Mouse (Mus musculus): Measurements from ENCODE around the gene Eif4g3. TPM values are rescaled to one million over a fixed set of nuclear protein-coding genes. Genes with fewer than 3 reads are reported as not detected.

Eif4g3 gene
- polyA plus RNA-seq, 1 experiment from 2014 or later = 51.0 TPM

DNA sequence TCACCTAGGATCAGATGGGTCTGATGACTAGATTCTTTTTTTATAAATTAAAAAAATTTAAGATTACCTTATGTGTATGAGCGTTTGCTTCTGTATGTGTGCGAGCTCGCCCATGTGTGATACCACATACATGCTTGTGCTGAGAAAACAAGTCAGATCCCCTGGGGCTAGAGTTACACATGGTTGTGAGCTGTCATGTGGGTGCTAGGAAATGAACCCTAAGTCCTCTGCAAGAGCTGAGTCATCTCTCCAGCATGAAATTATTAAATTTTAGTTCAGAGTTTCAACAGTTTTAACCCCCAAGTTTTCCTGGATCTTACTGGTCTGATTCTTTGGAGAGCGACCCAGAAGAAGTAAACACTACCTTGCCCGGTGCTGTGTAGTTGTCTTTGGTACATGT lies 134.5 kb downstream of the Eif4g3 start:
- 96% methylated on average over 5 of the region's 5 CpGs for WGBS
- Histone ChIP-seq H3K4me3 (no peak overlapping the region), H3K9ac (no peak overlapping the region), H3K4me2 (no peak overlapping the region), H3K27me3 (no peaks in the 10 kb centered on the region), H3K27ac (replicated peaks) (no peak overlapping the region), H3K4me1 (replicated peaks) (peaks cover 15% of the 10 kb centered on the region; the same call in 1 of the 2 replicates), H3K9me3 (no peaks in the 10 kb centered on the region), H3K36me3 (peaks cover 13% of the 10 kb centered on the region)
- ATAC-seq (ENCODE audit: low FRiP score, low read depth) = no peak

DNA sequence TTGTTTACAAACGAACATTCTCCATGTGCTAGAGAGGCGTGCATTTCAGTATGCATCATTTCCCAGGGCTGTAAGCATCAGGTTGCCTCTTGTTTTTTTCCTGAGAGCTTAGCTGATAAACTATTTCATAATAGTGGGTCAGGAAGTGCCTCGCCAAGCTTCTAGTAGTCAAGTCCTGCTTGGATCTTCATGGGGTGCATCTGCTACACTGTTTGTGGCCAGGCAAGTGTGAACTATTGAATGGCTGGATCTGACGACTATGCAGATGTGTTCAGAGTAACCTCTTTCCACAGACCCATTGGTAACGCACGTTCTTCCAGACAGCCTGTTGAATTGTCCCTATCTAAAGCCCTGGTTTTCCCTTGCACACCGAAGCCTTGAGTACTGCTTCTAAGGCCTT lies 135.0 kb downstream of the Eif4g3 start:
- no peak overlapping the region for H3K27ac ChIP-seq (replicated peaks)
- H3K4me2 ChIP-seq = no peak overlapping the region
- 85% methylated on average over 7 of the region's 7 CpGs for WGBS
- ATAC-seq (ENCODE audit: low FRiP score, low read depth) = no peak
- peaks cover 13% of the 10 kb centered on the region for H3K36me3 ChIP-seq
- peaks cover 19% of the 10 kb centered on the region; the same call in 1 of the 2 replicates for H3K4me1 ChIP-seq (replicated peaks)
- no peaks in the 10 kb centered on the region for H3K9me3 ChIP-seq
- no peaks in the 10 kb centered on the region for H3K27me3 ChIP-seq
- H3K4me3 ChIP-seq = no peak overlapping the region
- no peak overlapping the region for H3K9ac ChIP-seq

- Histone ChIP-seq H3K9me3 (no peaks in the 10 kb centered on the region), H3K4me2 (no peak overlapping the region), H3K9ac (no peak overlapping the region), H3K4me1 (replicated peaks) (peaks cover 19% of the 10 kb centered on the region; the same call in 1 of the 2 replicates), H3K27me3 (no peaks in the 10 kb centered on the region), H3K27ac (replicated peaks) (no peak overlapping the region), H3K4me3 (no peak overlapping the region), H3K36me3 (peaks cover 13% of the 10 kb centered on the region)
- WGBS = 76% methylated on average over 2 of the region's 2 CpGs
- no peak for ATAC-seq (ENCODE audit: low FRiP score, low read depth)
These were observed 137.3 kb downstream of the Eif4g3 start for GRCm38 (mm10) chr4:138130149-138130548.

- H3K36me3 ChIP-seq = peaks cover 8% of the 10 kb centered on the region; the same call in 1 of the 2 replicates
- 61% methylated on average over 9 of the region's 9 CpGs for WGBS
- no peaks in the 10 kb centered on the region for H3K9me3 ChIP-seq
- H3K4me1 ChIP-seq (replicated peaks) = peaks cover 20% of the 10 kb centered on the region; the same call in 1 of the 2 replicates
- no peak overlapping the region for H3K4me2 ChIP-seq
- no peak overlapping the region for H3K27ac ChIP-seq (replicated peaks)
- no peaks in the 10 kb centered on the region for H3K27me3 ChIP-seq
- H3K4me3 ChIP-seq = no peak overlapping the region
- ATAC-seq (ENCODE audit: low FRiP score, low read depth) = peak; percentile 51; the same call in 1 of the 2 replicates
- no peak overlapping the region for H3K9ac ChIP-seq
These were observed 138.4 kb downstream of the Eif4g3 start for GRCm38 (mm10) chr4:138131226-138131625.

GRCm38 (mm10) chr4:138131716-138132115 lies 138.9 kb downstream of the Eif4g3 start:
- peaks cover 4% of the 10 kb centered on the region; the same call in 1 of the 2 replicates for H3K36me3 ChIP-seq
- H3K4me2 ChIP-seq = no peak overlapping the region
- peaks cover 22% of the 10 kb centered on the region; the same call in 1 of the 2 replicates for H3K4me1 ChIP-seq (replicated peaks)
- no peak overlapping the region for H3K9ac ChIP-seq
- H3K27ac ChIP-seq (replicated peaks) = no peak overlapping the region
- H3K9me3 ChIP-seq = no peaks in the 10 kb centered on the region
- ATAC-seq (ENCODE audit: low FRiP score, low read depth) = no peak
- H3K4me3 ChIP-seq = no peak overlapping the region
- 82% methylated on average over 3 of the region's 3 CpGs for WGBS
- H3K27me3 ChIP-seq = no peaks in the 10 kb centered on the region

DNA sequence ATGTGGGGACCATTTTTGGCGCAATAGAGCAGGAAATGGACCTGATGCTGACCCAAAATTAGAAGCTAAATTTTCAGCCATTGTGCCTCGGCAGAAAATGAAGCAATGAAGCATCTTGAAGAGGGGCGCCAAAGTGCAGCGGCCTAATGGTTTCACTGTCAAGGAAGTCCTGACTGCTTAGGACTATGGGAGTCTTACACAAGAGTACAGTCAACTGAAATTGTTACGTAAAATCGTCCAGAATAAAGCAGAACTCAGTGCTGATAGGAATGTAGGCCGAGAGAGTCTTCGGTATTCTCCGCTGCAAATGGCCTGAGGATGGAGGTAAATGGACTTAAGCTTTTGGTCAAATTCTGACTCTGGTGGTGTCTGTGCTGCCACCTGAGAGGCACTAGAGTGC lies 140.5 kb downstream of the Eif4g3 start:
- Histone ChIP-seq H3K27ac (replicated peaks) (no peak overlapping the region), H3K4me3 (no peak overlapping the region), H3K4me2 (no peak overlapping the region), H3K36me3 (no peaks in the 10 kb centered on the region), H3K4me1 (replicated peaks) (peaks cover 34% of the 10 kb centered on the region), H3K27me3 (no peaks in the 10 kb centered on the region), H3K9ac (no peak overlapping the region), H3K9me3 (no peaks in the 10 kb centered on the region)
- no peak for ATAC-seq (ENCODE audit: low FRiP score, low read depth)
- 92% methylated on average over 9 of the region's 9 CpGs for WGBS

DNA sequence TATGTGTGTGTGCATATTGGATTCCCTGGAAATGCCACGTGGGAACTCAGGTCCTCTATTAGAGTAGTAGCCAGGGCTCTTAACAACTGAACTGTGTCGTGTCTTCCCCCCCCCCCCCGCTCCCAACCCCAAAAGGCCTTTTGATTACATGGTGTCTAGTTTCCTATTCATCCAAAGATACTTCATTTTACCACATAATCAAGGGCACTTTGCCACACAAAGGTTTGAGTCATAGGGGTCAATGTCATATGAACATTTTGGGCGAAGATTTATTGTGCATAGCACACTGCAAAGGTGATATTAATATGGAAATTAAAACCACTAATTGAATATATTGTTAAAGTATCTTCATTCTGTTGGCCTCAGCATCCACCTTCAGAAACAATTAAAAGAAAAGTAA lies 144.5 kb downstream of the Eif4g3 start:
- ATAC-seq (ENCODE audit: low FRiP score, low read depth) = no peak
- Histone ChIP-seq H3K4me1 (replicated peaks) (peaks cover 23% of the 10 kb centered on the region), H3K4me2 (no peak overlapping the region), H3K27me3 (no peaks in the 10 kb centered on the region), H3K9me3 (no peaks in the 10 kb centered on the region), H3K4me3 (no peak overlapping the region), H3K36me3 (no peaks in the 10 kb centered on the region), H3K27ac (replicated peaks) (no peak overlapping the region), H3K9ac (no peak overlapping the region)
- WGBS = 49% methylated on average over 4 of the region's 4 CpGs

DNA sequence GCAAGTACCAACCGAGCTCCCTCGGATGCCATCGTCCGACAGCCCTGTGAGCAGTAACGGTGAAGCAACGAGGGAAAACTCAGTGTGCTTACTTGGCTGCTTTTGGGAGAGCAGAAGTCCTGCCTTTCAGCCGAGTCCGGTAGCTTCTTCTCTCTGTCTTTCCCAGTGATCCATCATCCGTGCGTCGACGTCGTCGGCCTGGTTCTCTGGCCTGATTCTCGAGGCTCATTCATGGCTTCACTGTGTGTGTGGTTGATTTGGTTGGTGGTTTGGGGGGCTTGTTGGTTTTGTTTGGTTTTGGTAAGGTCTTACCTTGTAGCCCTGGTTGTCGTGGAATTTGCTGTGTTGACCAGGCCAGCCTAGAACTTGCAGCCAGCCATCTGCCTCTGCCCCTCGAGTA lies 145.0 kb downstream of the Eif4g3 start:
- no peak overlapping the region for H3K4me3 ChIP-seq
- H3K4me1 ChIP-seq (replicated peaks) = peaks cover 19% of the 10 kb centered on the region
- no peak for ATAC-seq (ENCODE audit: low FRiP score, low read depth)
- WGBS = 71% methylated on average over 17 of the region's 17 CpGs
- H3K9me3 ChIP-seq = no peaks in the 10 kb centered on the region
- no peaks in the 10 kb centered on the region for H3K36me3 ChIP-seq
- H3K9ac ChIP-seq = no peak overlapping the region
- no peak overlapping the region for H3K27ac ChIP-seq (replicated peaks)
- H3K4me2 ChIP-seq = no peak overlapping the region
- H3K27me3 ChIP-seq = no peaks in the 10 kb centered on the region

DNA sequence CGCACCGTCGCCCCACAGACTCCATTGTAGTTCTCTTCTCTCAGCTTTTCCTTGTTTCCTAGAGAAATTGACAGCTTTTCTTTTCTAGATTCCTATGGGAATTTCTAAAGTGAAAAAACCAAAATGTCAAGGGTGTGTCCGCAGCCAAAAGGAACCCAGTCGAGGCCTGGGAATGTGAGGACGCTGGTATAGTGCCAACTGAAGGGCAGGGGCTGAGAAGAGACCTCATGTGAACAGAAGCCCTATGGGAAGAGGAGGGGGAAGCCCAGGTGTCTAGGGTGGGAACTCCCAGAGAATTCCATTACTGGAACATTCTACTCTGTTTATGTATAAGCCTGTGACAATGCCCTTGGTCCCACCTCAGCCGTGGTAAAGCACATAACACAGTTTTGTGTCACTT lies 145.4 kb downstream of the Eif4g3 start:
- Histone ChIP-seq H3K4me3 (no peak overlapping the region), H3K36me3 (no peaks in the 10 kb centered on the region), H3K9me3 (no peaks in the 10 kb centered on the region), H3K4me1 (replicated peaks) (peaks cover 21% of the 10 kb centered on the region), H3K9ac (no peak overlapping the region), H3K4me2 (no peak overlapping the region), H3K27me3 (no peaks in the 10 kb centered on the region), H3K27ac (replicated peaks) (no peak overlapping the region)
- ATAC-seq (ENCODE audit: low FRiP score, low read depth) = no peak
- 79% methylated on average over 7 of the region's 7 CpGs for WGBS

DNA sequence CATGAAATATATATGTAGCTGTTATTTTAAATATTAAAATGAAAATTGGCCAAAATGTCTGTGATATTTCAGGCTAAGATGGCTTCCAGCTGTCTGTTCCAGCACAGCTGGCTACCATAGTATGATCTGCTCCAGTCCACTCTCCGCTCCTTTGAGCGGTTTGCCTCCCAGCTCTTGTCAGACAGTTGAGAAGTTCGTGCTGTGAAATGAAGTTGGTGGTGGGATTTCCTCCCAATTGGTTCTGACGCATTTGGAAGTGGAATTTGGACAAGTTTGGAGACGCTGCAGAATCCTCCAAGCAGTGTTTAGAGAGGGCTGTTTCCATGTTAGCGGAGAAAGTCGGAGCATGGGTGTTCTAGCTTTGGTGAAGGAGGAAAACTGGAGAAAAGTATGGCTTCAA lies 148.5 kb downstream of the Eif4g3 start:
- 91% methylated on average over 7 of the region's 7 CpGs for WGBS
- Histone ChIP-seq H3K9me3 (no peaks in the 10 kb centered on the region), H3K36me3 (no peaks in the 10 kb centered on the region), H3K27me3 (no peaks in the 10 kb centered on the region), H3K9ac (no peak overlapping the region), H3K27ac (replicated peaks) (no peak overlapping the region), H3K4me2 (no peak overlapping the region), H3K4me1 (replicated peaks) (peaks cover 24% of the 10 kb centered on the region), H3K4me3 (no peak overlapping the region)
- ATAC-seq (ENCODE audit: low FRiP score, low read depth) = no peak

DNA sequence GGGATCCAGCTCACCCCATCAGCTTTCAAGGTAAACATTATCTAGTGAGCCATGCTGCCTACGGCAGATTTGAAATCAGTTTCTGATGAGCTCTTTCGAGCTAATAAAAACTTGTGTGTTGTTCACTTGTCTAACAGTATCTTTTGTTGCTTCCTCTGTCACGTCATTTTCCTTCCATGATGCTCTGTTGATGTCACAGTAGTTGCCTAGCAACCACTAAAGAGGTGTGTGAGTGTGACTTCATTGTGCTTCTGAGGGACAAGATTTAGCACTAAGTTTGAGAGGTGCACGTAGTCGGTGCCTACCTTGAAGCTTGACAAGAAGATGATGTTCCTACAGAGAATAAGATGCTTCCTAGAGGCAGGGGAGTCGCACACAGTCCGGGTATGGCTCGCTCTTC lies 154.4 kb downstream of the Eif4g3 start:
- Histone ChIP-seq H3K27me3 (no peaks in the 10 kb centered on the region), H3K36me3 (no peaks in the 10 kb centered on the region; the same call in 1 of the 2 replicates), H3K9me3 (no peaks in the 10 kb centered on the region), H3K4me3 (no peak overlapping the region), H3K4me1 (replicated peaks) (peaks cover 7% of the 10 kb centered on the region; the same call in 1 of the 2 replicates), H3K9ac (no peak overlapping the region), H3K27ac (replicated peaks) (no peak overlapping the region), H3K4me2 (no peak overlapping the region)
- ATAC-seq (ENCODE audit: low FRiP score, low read depth) = no peak
- WGBS = 76% methylated on average over 8 of the region's 8 CpGs

DNA sequence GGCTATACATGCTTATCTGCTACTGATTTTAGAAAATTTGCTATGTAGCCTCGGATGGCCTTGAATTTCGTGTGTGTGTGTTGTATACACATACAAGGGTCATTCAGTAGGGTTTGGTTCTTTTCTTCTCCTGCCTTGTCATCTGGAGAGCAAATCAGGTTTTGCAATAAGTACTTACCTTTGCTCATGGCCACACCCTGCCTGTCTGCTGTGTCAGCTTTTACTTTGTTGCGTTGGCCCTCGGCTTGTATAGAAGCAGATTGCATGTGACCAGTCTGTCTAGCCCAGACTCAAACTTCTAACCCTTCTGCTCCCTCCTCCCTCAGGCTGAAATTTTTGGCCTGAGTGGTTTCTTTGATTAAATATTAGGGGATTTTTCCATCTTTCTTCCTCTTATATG lies 157.2 kb downstream of the Eif4g3 start:
- H3K4me3 ChIP-seq = no peak overlapping the region
- H3K27ac ChIP-seq (replicated peaks) = no peak overlapping the region
- H3K9me3 ChIP-seq = no peaks in the 10 kb centered on the region
- H3K4me2 ChIP-seq = no peak overlapping the region
- H3K4me1 ChIP-seq (replicated peaks) = no peaks in the 10 kb centered on the region
- WGBS = 91% methylated on average over 4 of the region's 4 CpGs
- H3K9ac ChIP-seq = no peak overlapping the region
- H3K27me3 ChIP-seq = no peaks in the 10 kb centered on the region
- H3K36me3 ChIP-seq = peaks cover 7% of the 10 kb centered on the region
- ATAC-seq (ENCODE audit: low FRiP score, low read depth) = no peak

DNA sequence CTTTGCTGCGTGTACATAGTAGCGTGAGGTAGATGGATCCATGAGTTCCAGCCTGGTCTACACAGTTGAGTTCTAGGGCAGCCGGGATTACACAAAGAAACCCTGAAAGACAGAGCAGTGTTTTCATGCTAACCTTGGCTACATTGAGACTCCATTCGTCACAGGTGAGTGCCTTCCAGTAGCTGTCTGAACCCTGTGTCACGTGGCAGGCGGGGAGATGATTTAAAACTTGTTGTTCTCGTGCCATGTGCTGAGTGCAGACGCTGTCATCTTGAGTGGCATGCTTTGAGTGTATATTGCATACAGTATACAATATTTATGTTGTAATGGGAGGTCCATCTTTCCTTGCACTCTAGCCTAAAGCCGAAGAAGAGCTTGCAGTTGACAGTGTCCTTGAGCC lies 158.4 kb downstream of the Eif4g3 start:
- Histone ChIP-seq H3K36me3 (peaks cover 8% of the 10 kb centered on the region), H3K9ac (no peak overlapping the region), H3K4me3 (no peak overlapping the region), H3K27ac (replicated peaks) (no peak overlapping the region), H3K27me3 (no peaks in the 10 kb centered on the region), H3K9me3 (no peaks in the 10 kb centered on the region), H3K4me2 (no peak overlapping the region), H3K4me1 (replicated peaks) (no peaks in the 10 kb centered on the region)
- ATAC-seq (ENCODE audit: low FRiP score, low read depth) = no peak
- 89% methylated on average over 9 of the region's 9 CpGs for WGBS
